ENCODE assay signal across 10 mouse cellular contexts in genomic region chr7:100816759-100817441, GRCm38 (mm10). TPM values are rescaled to one million over a fixed set of nuclear protein-coding genes. Genes with fewer than 3 reads are reported as not detected.
DNase-seq lines count a peak whose midpoint lies in the region; ATAC-seq and TF ChIP-seq lines count a peak whose summit lies in the region.
"Had no signal": no experiment of that assay in that cellular context is flagged by ENCODE, and none has a peak within 500 bp of the region (broad histone marks: within the 10 kb centered on the region; RNA-seq: fewer than 3 reads in every experiment).

No protein-coding gene starts in this region.

- WGBS in hindbrain, postnatal 0 days: 34% methylated on average over 6 of the region's 6 CpGs
- WGBS in hindbrain, embryonic 13.5 days: 67% methylated on average over 6 of the region's 6 CpGs

- H3K9ac ChIP-seq in hindbrain, postnatal 0 days (replicated peaks; ENCODE audit: low read length): no peak overlapping the region
- H3K9ac ChIP-seq in hindbrain, embryonic 13.5 days: no peak overlapping the region
- H3K9ac ChIP-seq: intestine, embryonic 15.5 days; limb, embryonic 13.5 days had no signal

- no peak for ATAC-seq in hindbrain, postnatal 0 days
- no peak for ATAC-seq in hindbrain, embryonic 13.5 days (ENCODE audit: low FRiP score)
- ATAC-seq in activated CD4-positive, CD25-positive, alpha-beta regulatory T cell, adult 4 months: no peak
- ATAC-seq: intestine, embryonic 15.5 days had no signal

- H3K36me3 ChIP-seq in hindbrain, postnatal 0 days (ENCODE audit: insufficient read depth, low read length): no peaks in the 10 kb centered on the region
- H3K36me3 ChIP-seq in hindbrain, embryonic 13.5 days: 0 out of 2 replicates have a peak, but pooled peaks cover 2% of the 10 kb centered on the region
- H3K36me3 ChIP-seq: intestine, embryonic 15.5 days had no signal

- H3K27ac ChIP-seq in hindbrain, postnatal 0 days: peak overlapping the region; percentile 34; the same call in 1 of the 2 replicates
- no peak overlapping the region; the same call in 1 of the 2 replicates for H3K27ac ChIP-seq in hindbrain, embryonic 13.5 days
- H3K27ac ChIP-seq in layer of hippocampus, adult 2 months: peak overlapping the region; percentile 63
- H3K27ac ChIP-seq: intestine, embryonic 15.5 days; limb, embryonic 13.5 days had no signal

- peak; percentile 32 for DNase-seq in cerebellum, adult 9-11 months
- no peak for DNase-seq in cerebellum, adult 11-12 months
- peak; percentile 49 for DNase-seq in hindbrain, postnatal 0 days (ENCODE audit: low spot score)
- DNase-seq in layer of hippocampus, adult 2 months (ENCODE audit: low spot score in 2 of 2): peak; percentile 59 to 75
- DNase-seq in right cerebral cortex, adult 18-20 months: peak; percentile 76
- DNase-seq in urinary bladder, postnatal 25 days (ENCODE audit: low spot score): no peak

- H3K4me2 ChIP-seq in hindbrain, postnatal 0 days (ENCODE audit: low read depth, low read length): no peak overlapping the region
- no peak overlapping the region for H3K4me2 ChIP-seq in hindbrain, embryonic 13.5 days
- H3K4me2 ChIP-seq: intestine, embryonic 15.5 days; limb, embryonic 13.5 days had no signal

- H3K4me1 ChIP-seq in hindbrain, postnatal 0 days (ENCODE audit: insufficient read depth, low read length): 0 out of 2 replicates have a peak, but pooled peaks cover 6% of the 10 kb centered on the region
- H3K4me1 ChIP-seq in hindbrain, embryonic 13.5 days (replicated peaks): peaks cover 18% of the 10 kb centered on the region
- H3K4me1 ChIP-seq: intestine, embryonic 15.5 days had no signal

- H3K9me3 ChIP-seq in hindbrain, postnatal 0 days (ENCODE audit: low read length): no peaks in the 10 kb centered on the region
- H3K9me3 ChIP-seq in hindbrain, embryonic 13.5 days: no peaks in the 10 kb centered on the region
- H3K9me3 ChIP-seq: intestine, embryonic 15.5 days; limb, embryonic 13.5 days had no signal

- H3K4me3 ChIP-seq in hindbrain, postnatal 0 days (ENCODE audit: low read length): no peak overlapping the region
- H3K4me3 ChIP-seq in hindbrain, embryonic 13.5 days: no peak overlapping the region
- no peak overlapping the region for H3K4me3 ChIP-seq in layer of hippocampus, adult 2 months
- H3K4me3 ChIP-seq: intestine, embryonic 15.5 days; limb, embryonic 13.5 days had no signal

- no peaks in the 10 kb centered on the region for H3K27me3 ChIP-seq in hindbrain, postnatal 0 days (ENCODE audit: insufficient read depth, low read length)
- H3K27me3 ChIP-seq in hindbrain, embryonic 13.5 days: no peaks in the 10 kb centered on the region
- H3K27me3 ChIP-seq: intestine, embryonic 15.5 days; limb, embryonic 13.5 days had no signal

- TF ChIP-seq CTCF in hindbrain, postnatal 0 days (IDR thresholded peaks at IDR 0.05; ENCODE audit: low read depth): no peak
- peak; percentile 24; the same call in 1 of the 2 replicates for TF ChIP-seq CTCF in layer of hippocampus, adult 2 months (conservative IDR thresholded peaks at IDR 0.05)

RNA-seq across cellular contexts. Expression of gene Relt, which starts 46.3 kb away (rescaled TPM):
- 10.5 and 12.2 TPM in 2 replicates for total RNA-seq in hindbrain, postnatal 0 days (2014; rRNA removed)
- polyA plus RNA-seq in hindbrain, postnatal 0 days (2015; fragmentation: Nextera tagmentation; extraction: Ambion mirVana): 5.0 and 6.2 TPM in 2 replicates
- polyA plus RNA-seq in hindbrain, embryonic 13.5 days (2015; fragmentation: Nextera tagmentation; extraction: Ambion mirVana): 4.3 and 4.8 TPM in 2 replicates
- total RNA-seq in layer of hippocampus, adult 2 months (2021): 10 to 100 TPM; 11.2 to 13.2 TPM
- 10 to 100 TPM; 14.5 to 16.3 TPM for polyA plus RNA-seq in activated CD4-positive, CD25-positive, alpha-beta regulatory T cell, adult 4 months (2017; shearing (Covaris generic))

Comparison
In these comparisons a context has a peak if more than half of its experiments do, and no peak if none do; other contexts are left out.
1. DNase-seq: peak in cerebellum, adult 9-11 months (single experiment), hindbrain, postnatal 0 days (single experiment), layer of hippocampus, adult 2 months (2 of 2) and right cerebral cortex, adult 18-20 months (single experiment); none in cerebellum, adult 11-12 months (single experiment) and urinary bladder, postnatal 25 days (single experiment).